Comparison of ENCODE assay signal across 23 mouse cellular contexts in the genomic region with DNA sequence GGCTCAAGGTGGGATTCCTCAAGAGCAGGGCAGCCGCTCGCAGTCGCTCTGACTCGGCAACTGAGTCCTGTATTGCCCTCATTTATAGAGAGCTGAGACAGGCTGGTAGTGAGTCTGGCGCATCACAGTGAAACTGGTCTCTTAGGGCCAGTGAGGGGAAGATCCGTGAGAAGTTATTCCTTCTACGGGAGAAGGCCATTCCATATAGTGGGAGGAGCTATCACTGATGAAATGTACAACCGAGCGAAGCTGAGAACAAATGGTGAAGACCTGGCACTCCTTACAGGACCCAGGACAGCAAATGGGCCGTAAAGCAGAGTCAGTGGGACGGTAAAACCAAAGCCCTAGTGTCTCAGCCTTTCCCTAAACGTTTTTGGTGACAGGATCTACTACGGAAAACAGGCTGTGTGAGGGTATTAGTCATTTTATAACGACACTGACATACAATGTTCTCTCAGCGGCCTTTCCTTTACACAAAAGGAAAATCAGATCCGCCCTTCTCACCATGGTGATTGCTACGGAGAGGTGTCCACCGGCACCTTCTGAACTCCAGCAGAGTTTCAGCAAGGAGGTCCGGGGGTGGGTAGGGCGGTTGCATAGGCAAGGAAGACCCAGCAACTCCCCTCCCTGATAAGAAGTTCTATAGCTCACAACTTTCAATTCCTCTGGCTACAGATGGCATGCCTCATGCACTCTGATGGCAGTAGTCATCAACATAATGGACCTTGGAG.
A peak's percentile ranks its signal among the peaks of the same experiment; 100 is the strongest.
DNase-seq lines count a peak whose midpoint lies in the region; ATAC-seq lines count a peak whose summit lies in the region.
"Had no signal": no experiment of that assay in that cellular context is flagged by ENCODE, and none has a peak within 500 bp of the region (broad histone marks: within the 10 kb centered on the region; RNA-seq: fewer than 3 reads in every experiment).

No protein-coding gene starts in this region.

- H3K4me2 ChIP-seq in kidney, embryonic 15.5 days, result peak overlapping the region; percentile 44
- H3K4me2 ChIP-seq: forebrain, embryonic 13.5 days; heart, embryonic 11.5 days; hindbrain, embryonic 15.5 days; liver, embryonic 11.5 days; midbrain, embryonic 12.5 days had no signal

- peak; percentile 8 for DNase-seq in adrenal gland, adult 2 months
- no peak for DNase-seq in adrenal gland, postnatal 36 days
- DNase-seq in kidney, postnatal 14 days, result no peak
- DNase-seq in R1 (ENCODE audit: low read depth, low spot score), result peak; percentile 11
- DNase-seq in mesoderm, embryonic 11.5 days (ENCODE audit: low read depth, low spot score), result peak; percentile 23
- DNase-seq in right cerebral cortex, postnatal 10 days (ENCODE audit: low spot score in 2 of 2), result no peak
- no peak for DNase-seq in gastrocnemius, postnatal 10 days
- DNase-seq: adrenal gland, postnatal 25 days; cerebellum, adult 11-12 months; cerebellum, postnatal 14 days; kidney, adult 18-20 months; layer of hippocampus, adult 9-11 months; liver, postnatal 0 days; right cerebral cortex, postnatal 25 days; spleen, adult 18-20 months; thymus, postnatal 25 days had no signal

- no peak overlapping the region; the same call in 1 of the 2 replicates for H3K4me3 ChIP-seq in kidney, embryonic 15.5 days (replicated peaks)
- H3K4me3 ChIP-seq: forebrain, embryonic 13.5 days; hindbrain, embryonic 15.5 days; midbrain, embryonic 12.5 days had no signal

- H3K9ac ChIP-seq in kidney, embryonic 15.5 days, result no peak overlapping the region
- H3K9ac ChIP-seq: forebrain, embryonic 13.5 days; hindbrain, embryonic 15.5 days; liver, postnatal 0 days; midbrain, embryonic 12.5 days had no signal

- no peaks in the 10 kb centered on the region for H3K27me3 ChIP-seq in kidney, embryonic 15.5 days
- H3K27me3 ChIP-seq: forebrain, embryonic 13.5 days; hindbrain, embryonic 15.5 days had no signal

- ATAC-seq in kidney, embryonic 15.5 days (replicated peaks; ENCODE audit: low FRiP score), result peak; percentile 75
- ATAC-seq: forebrain, embryonic 13.5 days; liver, postnatal 0 days; lung, postnatal 0 days had no signal

- H3K4me1 ChIP-seq in kidney, embryonic 15.5 days, result peaks cover 17% of the 10 kb centered on the region
- H3K4me1 ChIP-seq: hindbrain, embryonic 15.5 days had no signal

- H3K9me3 ChIP-seq in kidney, embryonic 15.5 days (replicated peaks), result no peaks in the 10 kb centered on the region
- H3K9me3 ChIP-seq: forebrain, embryonic 13.5 days; hindbrain, embryonic 15.5 days; midbrain, embryonic 12.5 days had no signal

- WGBS in kidney, embryonic 15.5 days, result 19% methylated on average over 20 of the region's 20 CpGs

- H3K36me3 ChIP-seq in kidney, embryonic 15.5 days, result no peaks in the 10 kb centered on the region
- H3K36me3 ChIP-seq: hindbrain, embryonic 15.5 days; midbrain, embryonic 12.5 days had no signal

- no peak overlapping the region for H3K27ac ChIP-seq in kidney, embryonic 15.5 days
- H3K27ac ChIP-seq: forebrain, embryonic 13.5 days; hindbrain, embryonic 15.5 days; midbrain, embryonic 12.5 days had no signal

Comparison
In these comparisons a context has a peak if more than half of its experiments do, and no peak if none do; other contexts are left out.
1. DNase-seq: peak in adrenal gland, adult 2 months (single experiment), R1 (single experiment) and mesoderm, embryonic 11.5 days (single experiment); none in adrenal gland, postnatal 36 days (0 of 2), kidney, postnatal 14 days (single experiment), right cerebral cortex, postnatal 10 days (0 of 2) and gastrocnemius, postnatal 10 days (single experiment).